Mouse (Mus musculus) ES-Bruce4 (cell line): ENCODE results near the gene Thbd.

ENCODE experiments used
- CTCF ChIP-seq: IDR thresholded peaks from one replicate; pipeline ENCODE4 v1.8.1; 2011; ENCODE audit warnings: low read depth, low read length
- EP300 ChIP-seq: IDR thresholded peaks from 2 replicates; pipeline ENCODE4 v1.6.1; 2011; ENCODE audit warnings: low read depth, low read length; ENCODE audit not compliant: insufficient read depth

GRCm38 (mm10) chr2:148446446-148446845 is 38.5 kb upstream of the Thbd start:
- no peak for TF ChIP-seq CTCF
- TF ChIP-seq EP300: no peak
